Mouse (Mus musculus): Measurements from ENCODE around the gene Hist1h4j.
"Not testable (repeated sequence)": the region's sequence is repeated elsewhere in the genome, so short reads cannot be mapped to it uniquely, and the experiment has no call there.

The Hist1h4j gene

GRCm38 (mm10) chr13:21781639-21782038 lies 46.8 kb downstream of the Hist1h4j start:
- DNase-seq: no peak

GRCm38 (mm10) chr13:21782361-21783254 lies 47.7 kb downstream of the Hist1h4j start:
- not testable (repeated sequence) for DNase-seq

- peak; percentile 8 to 21 for DNase-seq
Observed at GRCm38 (mm10) chr13:21783255-21783617, 48.4 kb downstream of the Hist1h4j start, which contains the start of gene Hist1h3i. TSS of gene Hist1h3i (minus strand) at chr13:21783370.

- DNase-seq: no peak
Observed at GRCm38 (mm10) chr13:21783734-21784161, 48.9 kb downstream of the Hist1h4j start.

- no peak for DNase-seq
Observed at GRCm38 (mm10) chr13:21784311-21784710, 49.4 kb downstream of the Hist1h4j start.
